Mouse (Mus musculus) lung, adult 18-20 months (tissue): Measurements from ENCODE around the gene Odf3b.

ENCODE experiments used
- DNase-seq, 2 experiments: peaks; one replicate each; pipeline ENCODE4 v3.0.0; 2022; ENCODE audit warnings: mixed read lengths in 2 of 2

The Odf3b gene

GRCm38 (mm10) chr15:89334774-89335537, 44.1 kb downstream of the Odf3b start:
- DNase-seq = no peak

GRCm38 (mm10) chr15:89334271-89334670, 44.8 kb downstream of the Odf3b start, which contains the start of gene Miox:
Miox (plus strand) TSS chr15:89334398.
- DNase-seq = no peak
